Mouse (Mus musculus) MEL-GATA-1-ER (cell line): ENCODE data around the gene Rhbg.

Source experiments
- DNase-seq: peaks from one replicate; pipeline ENCODE4 v3.0.0-alpha.2; 2012; ENCODE audit warnings: low read depth; ENCODE audit errors: extremely low read depth

Rhbg gene

GRCm38 (mm10) chr3:88208226-88208720 is 46.2 kb downstream of the Rhbg start:
- no peak for DNase-seq

GRCm38 (mm10) chr3:88207451-88208100 is 46.9 kb downstream of the Rhbg start:
- DNase-seq, result no peak

- DNase-seq, result no peak
Measured at GRCm38 (mm10) chr3:88206901-88207371, 47.6 kb downstream of the Rhbg start.

GRCm38 (mm10) chr3:88206500-88206899 is 48.0 kb downstream of the Rhbg start:
- DNase-seq, result no peak

GRCm38 (mm10) chr3:88205563-88206491 is 48.7 kb downstream of the Rhbg start:
- no peak for DNase-seq

GRCm38 (mm10) chr3:88205176-88205562 is 49.3 kb downstream of the Rhbg start:
- DNase-seq, result no peak

- no peak for DNase-seq
Measured at GRCm38 (mm10) chr3:88204751-88205150, 49.8 kb downstream of the Rhbg start.

GRCm38 (mm10) chr3:88203999-88204700 is 50.4 kb downstream of the Rhbg start:
- DNase-seq, result no peak

GRCm38 (mm10) chr3:88203456-88203855 is 51.1 kb downstream of the Rhbg start:
- no peak for DNase-seq

GRCm38 (mm10) chr3:88202986-88203385 is 51.5 kb downstream of the Rhbg start:
- DNase-seq, result no peak

- DNase-seq, result no peak
Measured at GRCm38 (mm10) chr3:88201640-88202039, 52.9 kb downstream of the Rhbg start.

- no peak for DNase-seq
Measured at GRCm38 (mm10) chr3:88200972-88201330, 53.6 kb downstream of the Rhbg start.

GRCm38 (mm10) chr3:88200161-88200971 is 54.1 kb downstream of the Rhbg start:
- DNase-seq, result no peak

- DNase-seq, result no peak
Measured at GRCm38 (mm10) chr3:88199541-88200110, 54.9 kb downstream of the Rhbg start.

GRCm38 (mm10) chr3:88198505-88199020 is 55.9 kb downstream of the Rhbg start:
- DNase-seq, result no peak

- DNase-seq, result no peak
Measured at GRCm38 (mm10) chr3:88197741-88198504, 56.6 kb downstream of the Rhbg start.
